ENCODE assay signal across 18 mouse cellular contexts in genomic region chr3:108902038-108902437, GRCm38 (mm10). TPM values are rescaled to one million over a fixed set of nuclear protein-coding genes. Genes with fewer than 3 reads are reported as not detected.
DNase-seq lines count a peak whose midpoint lies in the region; ATAC-seq and TF ChIP-seq lines count a peak whose summit lies in the region.
"Had no signal": no experiment of that assay in that cellular context is flagged by ENCODE, and none has a peak within 500 bp of the region (broad histone marks: within the 10 kb centered on the region; RNA-seq: fewer than 3 reads in every experiment).

No protein-coding gene starts in this region.

- TF ChIP-seq CTCF in intestine, postnatal 0 days (IDR thresholded peaks at IDR 0.05; ENCODE audit: low read depth), result peak; percentile 40
- no peak for TF ChIP-seq CTCF in brain, embryonic 14.5 days (IDR thresholded peaks at IDR 0.05; ENCODE audit: borderline replicate concordance, extremely low read depth, insufficient read depth, insufficient read length)

- H3K36me3 ChIP-seq in intestine, postnatal 0 days (ENCODE audit: control insufficient read depth, insufficient read depth), result peaks cover 51% of the 10 kb centered on the region
- H3K36me3 ChIP-seq in intestine, embryonic 16.5 days (ENCODE audit: control insufficient read depth, insufficient read depth, low read length), result peaks cover 16% of the 10 kb centered on the region

- H3K4me2 ChIP-seq in intestine, postnatal 0 days (replicated peaks; ENCODE audit: low read depth), result no peak overlapping the region
- H3K4me2 ChIP-seq in intestine, embryonic 16.5 days (ENCODE audit: low read depth, low read length), result no peak overlapping the region
- H3K4me2 ChIP-seq: heart, embryonic 13.5 days; hindbrain, embryonic 14.5 days; limb, embryonic 13.5 days; lung, embryonic 15.5 days had no signal

- H3K27ac ChIP-seq in intestine, postnatal 0 days (ENCODE audit: low read depth, low read length), result no peak overlapping the region
- no peak overlapping the region for H3K27ac ChIP-seq in intestine, embryonic 16.5 days (ENCODE audit: low read length)
- H3K27ac ChIP-seq: embryonic facial prominence, embryonic 10.5 days; heart, embryonic 13.5 days; hindbrain, embryonic 14.5 days; limb, embryonic 13.5 days; lung, embryonic 15.5 days had no signal

- H3K4me3 ChIP-seq in intestine, postnatal 0 days (ENCODE audit: low read depth, low read length), result no peak overlapping the region
- no peak overlapping the region for H3K4me3 ChIP-seq in intestine, embryonic 16.5 days (ENCODE audit: low read length)
- H3K4me3 ChIP-seq: embryonic facial prominence, embryonic 10.5 days; heart, embryonic 13.5 days; limb, embryonic 13.5 days; lung, embryonic 15.5 days had no signal

- TF ChIP-seq POLR2A in brain, embryonic 14.5 days (IDR thresholded peaks at IDR 0.05; ENCODE audit: borderline replicate concordance, extremely low read depth, insufficient read depth, insufficient read length, poor library complexity, severe bottlenecking), result no peak

- peak; percentile 64 for DNase-seq in 3T3-L1 (ENCODE audit: low read depth, low spot score)
- DNase-seq in CD4-positive, CD25-positive, alpha-beta regulatory T cell, adult 2 months (ENCODE audit: low read depth, low spot score), result peak; percentile 45
- DNase-seq in brain, embryonic 14.5 days (ENCODE audit: low read depth), result peak; percentile 17
- DNase-seq in urinary bladder, postnatal 4 days (ENCODE audit: low spot score in 2 of 2), result no peak
- no peak for DNase-seq in embryo, embryonic 10 days (ENCODE audit: low spot score)
- no peak for DNase-seq in spleen, postnatal 14 days (ENCODE audit: low spot score in 2 of 2)
- DNase-seq: cerebellum, postnatal 10 days; kidney, postnatal 25 days; midbrain, embryonic 14.5 days; thymus, postnatal 36 days had no signal

- no peaks in the 10 kb centered on the region for H3K27me3 ChIP-seq in intestine, postnatal 0 days (replicated peaks; ENCODE audit: control insufficient read depth, insufficient read depth, low read length)
- no peaks in the 10 kb centered on the region for H3K27me3 ChIP-seq in intestine, embryonic 16.5 days (replicated peaks; ENCODE audit: control insufficient read depth, insufficient read depth, low read length)
- H3K27me3 ChIP-seq: heart, embryonic 13.5 days; limb, embryonic 13.5 days; lung, embryonic 15.5 days had no signal

- WGBS in intestine, postnatal 0 days, result 55% methylated on average over 2 of the region's 2 CpGs
- whole genome bisulfite sequencing in intestine, embryonic 16.5 days, result 59% methylated on average over 2 of the region's 2 CpGs

- H3K9ac ChIP-seq in intestine, postnatal 0 days (ENCODE audit: low read depth, low read length), result no peak overlapping the region
- H3K9ac ChIP-seq in intestine, embryonic 16.5 days (ENCODE audit: low read depth, low read length), result no peak overlapping the region
- H3K9ac ChIP-seq: heart, embryonic 13.5 days; hindbrain, embryonic 14.5 days; limb, embryonic 13.5 days; lung, embryonic 15.5 days had no signal

- H3K9me3 ChIP-seq in intestine, postnatal 0 days (ENCODE audit: control insufficient read depth), result no peaks in the 10 kb centered on the region
- no peaks in the 10 kb centered on the region for H3K9me3 ChIP-seq in intestine, embryonic 16.5 days (ENCODE audit: control insufficient read depth, low read length)
- H3K9me3 ChIP-seq: heart, embryonic 13.5 days; limb, embryonic 13.5 days; lung, embryonic 15.5 days had no signal

- no peak for ATAC-seq in intestine, postnatal 0 days
- no peak for ATAC-seq in intestine, embryonic 16.5 days

- H3K4me1 ChIP-seq in intestine, postnatal 0 days (replicated peaks; ENCODE audit: control insufficient read depth, insufficient read depth, low read length), result no peaks in the 10 kb centered on the region
- no peaks in the 10 kb centered on the region for H3K4me1 ChIP-seq in intestine, embryonic 16.5 days (ENCODE audit: control insufficient read depth, insufficient read depth, low read length)
- H3K4me1 ChIP-seq: embryonic facial prominence, embryonic 10.5 days; heart, embryonic 13.5 days; limb, embryonic 13.5 days; lung, embryonic 15.5 days had no signal

RNA-seq across cellular contexts. Expression of gene Prpf38b, which starts 9.5 kb away (rescaled TPM):
- polyA plus RNA-seq in intestine, postnatal 0 days (2015; fragmentation: Nextera tagmentation; extraction: Ambion mirVana), result 29.5 and 38.0 TPM in 2 replicates
- 53.6 and 57.8 TPM in 2 replicates for polyA plus RNA-seq in intestine, embryonic 16.5 days (2015; fragmentation: Nextera tagmentation; extraction: Ambion mirVana)
- 68.0 and 78.4 TPM in 2 replicates for polyA plus RNA-seq in brain, embryonic 14.5 days (2012; rRNA removed)

RNA-seq across cellular contexts. Expression of gene Fndc7, which starts 12.2 kb away (rescaled TPM):
- 0.05 TPM in 1 of 2 replicates, not detected in the other for polyA plus RNA-seq in intestine, postnatal 0 days (2015; fragmentation: Nextera tagmentation; extraction: Ambion mirVana)
- polyA plus RNA-seq in intestine, embryonic 16.5 days (2015; fragmentation: Nextera tagmentation; extraction: Ambion mirVana), result 0.11 and 0.47 TPM in 2 replicates
- 0.09 and 0.11 TPM in 2 replicates for polyA plus RNA-seq in brain, embryonic 14.5 days (2012; rRNA removed)
- polyA plus RNA-seq: hindbrain, embryonic 14.5 days; midbrain, embryonic 14.5 days had no signal

RNA-seq across cellular contexts. Expression of gene Henmt1, which starts 37.6 kb away (rescaled TPM):
- polyA plus RNA-seq in intestine, postnatal 0 days (2015; fragmentation: Nextera tagmentation; extraction: Ambion mirVana), result 0.29 and 0.38 TPM in 2 replicates
- 0.12 and 0.28 TPM in 2 replicates for polyA plus RNA-seq in intestine, embryonic 16.5 days (2015; fragmentation: Nextera tagmentation; extraction: Ambion mirVana)
- polyA plus RNA-seq in brain, embryonic 14.5 days (2012; rRNA removed), result 1.2 and 1.5 TPM in 2 replicates
- polyA plus RNA-seq: heart, embryonic 13.5 days had no signal

RNA-seq across cellular contexts. Expression of gene Gm9857, which starts 38.2 kb away (rescaled TPM):
- polyA plus RNA-seq in intestine, postnatal 0 days (2015; fragmentation: Nextera tagmentation; extraction: Ambion mirVana), result not detected in 2 replicates
- polyA plus RNA-seq in intestine, embryonic 16.5 days (2015; fragmentation: Nextera tagmentation; extraction: Ambion mirVana), result not detected in 2 replicates
- 1.3 TPM in 2 replicates for polyA plus RNA-seq in brain, embryonic 14.5 days (2012; rRNA removed)
- polyA plus RNA-seq: embryonic facial prominence, embryonic 10.5 days; heart, embryonic 13.5 days; hindbrain, embryonic 14.5 days; lung, embryonic 15.5 days; midbrain, embryonic 14.5 days; neural tube, embryonic 14.5 days had no signal

Comparison
In these comparisons a context has a peak if more than half of its experiments do, and no peak if none do; other contexts are left out.
1. DNase-seq: peak in 3T3-L1 (single experiment), CD4-positive, CD25-positive, alpha-beta regulatory T cell, adult 2 months (single experiment) and brain, embryonic 14.5 days (single experiment); none in urinary bladder, postnatal 4 days (0 of 2), embryo, embryonic 10 days (single experiment) and spleen, postnatal 14 days (0 of 2).